Mouse (Mus musculus): ENCODE results near the gene Efhc2. TPM values are rescaled to one million over a fixed set of nuclear protein-coding genes. Genes with fewer than 3 reads are reported as not detected.

Gene Efhc2
- total and polyA plus RNA-seq, 3 experiments: not detected

DNA sequence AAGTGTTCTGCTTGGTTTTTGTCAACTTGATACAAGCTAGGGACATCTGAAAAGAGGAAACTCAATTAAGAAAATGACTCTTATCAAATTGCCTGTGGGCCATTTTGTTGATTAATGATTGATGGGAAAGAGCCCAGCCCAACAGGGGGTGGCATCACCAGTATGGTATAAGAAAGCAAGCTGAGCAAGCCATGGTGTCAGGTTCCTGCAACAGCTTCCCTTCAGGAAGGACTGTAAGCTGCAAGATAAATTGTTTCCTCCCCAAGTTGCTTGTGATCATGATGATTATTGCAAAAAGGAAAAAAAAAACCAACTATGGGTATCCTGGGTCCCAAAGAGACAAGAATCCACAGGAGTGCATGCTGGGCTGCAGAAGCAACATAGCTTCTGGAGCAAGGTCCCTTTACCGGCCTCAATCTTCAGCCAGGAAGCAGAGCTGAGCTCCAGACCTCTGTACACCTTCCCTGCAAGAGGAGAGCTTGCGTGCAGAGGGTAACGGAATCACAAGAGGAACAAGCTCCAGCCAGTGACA lies 18.8 kb downstream of the Efhc2 start:
- Histone ChIP-seq H3K36me3 (ENCODE audit: control insufficient read depth in 1 of 2, insufficient read depth in 2 of 2, low read length in 2 of 2) (no peaks in the 10 kb centered on the region), H3K4me1 (ENCODE audit: control insufficient read depth in 1 of 2, insufficient read depth in 2 of 2, low read length in 2 of 2) (no peaks in the 10 kb centered on the region), H3K27ac (ENCODE audit: control insufficient read depth, low read depth, low read length) (no peak overlapping the region), H3K9ac (ENCODE audit: control insufficient read depth, low read depth, low read length, poor library complexity, severe bottlenecking) (no peak overlapping the region), H3K4me3 (ENCODE audit: control insufficient read depth in 1 of 2, insufficient read depth in 1 of 2, low read depth in 2 of 2, low read length in 2 of 2) (no peak overlapping the region), H3K9me3 (replicated peaks; ENCODE audit: insufficient read depth, low read length) (no peaks in the 10 kb centered on the region), H3K79me2 (ENCODE audit: control insufficient read depth, insufficient read depth, low read length, poor library complexity) (no peaks in the 10 kb centered on the region), H3K27me3 (ENCODE audit: control insufficient read depth in 1 of 2, insufficient read depth in 2 of 2, low read length in 2 of 2) (no peaks in the 10 kb centered on the region)
- no peak for DNase-seq (ENCODE audit: low read depth, low spot score)
- TF ChIP-seq HCFC1 (IDR thresholded peaks at IDR 0.05; ENCODE audit: low read depth, low read length) (no peak), RCOR1 (IDR thresholded peaks at IDR 0.05; ENCODE audit: low read depth, low read length) (no peak), MAX (IDR thresholded peaks at IDR 0.05; ENCODE audit: low read length) (no peak), CTCF (IDR thresholded peaks at IDR 0.05 in 2 of 3, conservative IDR thresholded peaks at IDR 0.05 in 1 of 3; ENCODE audit: control insufficient read depth in 1 of 3, insufficient read depth in 1 of 3, low read depth in 2 of 3, low read length in 3 of 3, poor library complexity in 1 of 3, severe bottlenecking in 1 of 3) (no peak), MEF2A (IDR thresholded peaks at IDR 0.05; ENCODE audit: extremely low read depth, insufficient replicate concordance, low read depth, low read length, poor library complexity, severe bottlenecking) (no peak), MYB (IDR thresholded peaks at IDR 0.05; ENCODE audit: low read depth, low read length) (no peak), POLR2AphosphoS5 (IDR thresholded peaks at IDR 0.05; ENCODE audit: borderline replicate concordance, low read depth, low read length) (no peak), ZC3H11A (IDR thresholded peaks at IDR 0.05; ENCODE audit: low read depth, low read length) (no peak)

GRCm38 (mm10) chrX:17283899-17284298 lies 35.3 kb downstream of the Efhc2 start:
- H3K79me2 ChIP-seq (ENCODE audit: control insufficient read depth, insufficient read depth, low read length, poor library complexity): no peaks in the 10 kb centered on the region
- no peaks in the 10 kb centered on the region for H3K36me3 ChIP-seq (ENCODE audit: control insufficient read depth in 1 of 2, insufficient read depth in 2 of 2, low read length in 2 of 2)
- H3K9ac ChIP-seq (ENCODE audit: control insufficient read depth, low read depth, low read length, poor library complexity, severe bottlenecking): no peak overlapping the region
- no peaks in the 10 kb centered on the region for H3K4me1 ChIP-seq (ENCODE audit: control insufficient read depth in 1 of 2, insufficient read depth in 2 of 2, low read length in 2 of 2)
- H3K9me3 ChIP-seq (replicated peaks; ENCODE audit: insufficient read depth, low read length): no peaks in the 10 kb centered on the region
- no peak for DNase-seq (ENCODE audit: low read depth, low spot score)
- H3K4me3 ChIP-seq (ENCODE audit: control insufficient read depth in 1 of 2, insufficient read depth in 1 of 2, low read depth in 2 of 2, low read length in 2 of 2): no peak overlapping the region
- no peak overlapping the region for H3K27ac ChIP-seq (ENCODE audit: control insufficient read depth, low read depth, low read length)
- TF ChIP-seq JUND (IDR thresholded peaks at IDR 0.05; ENCODE audit: low read depth, low read length) (no peak), ZNF384 (IDR thresholded peaks at IDR 0.05; ENCODE audit: low read depth, low read length) (no peak), CHD2 (IDR thresholded peaks at IDR 0.05; ENCODE audit: low read length) (no peak), USF2 (IDR thresholded peaks at IDR 0.05; ENCODE audit: borderline replicate concordance in 1 of 2, insufficient read depth in 1 of 2, low read depth in 1 of 2, low read length in 2 of 2) (no peak), MEF2A (IDR thresholded peaks at IDR 0.05; ENCODE audit: extremely low read depth, insufficient replicate concordance, low read depth, low read length, poor library complexity, severe bottlenecking) (no peak), CTCF (IDR thresholded peaks at IDR 0.05 in 2 of 3, conservative IDR thresholded peaks at IDR 0.05 in 1 of 3; ENCODE audit: control insufficient read depth in 1 of 3, insufficient read depth in 1 of 3, low read depth in 2 of 3, low read length in 3 of 3, poor library complexity in 1 of 3, severe bottlenecking in 1 of 3) (no peak), ETS1 (IDR thresholded peaks at IDR 0.05; ENCODE audit: low read depth, low read length) (no peak), MAFK (IDR thresholded peaks at IDR 0.05; ENCODE audit: borderline replicate concordance, low read depth, low read length) (no peak), ELF1 (IDR thresholded peaks at IDR 0.05; ENCODE audit: low read depth, low read length) (no peak), MYC (IDR thresholded peaks at IDR 0.05; ENCODE audit: low read depth, low read length) (no peak), BHLHE40 (IDR thresholded peaks at IDR 0.05; ENCODE audit: borderline replicate concordance, low read depth, low read length) (no peak), UBTF (IDR thresholded peaks at IDR 0.05; ENCODE audit: borderline replicate concordance, insufficient read depth, low read depth, low read length) (no peak), TBP (IDR thresholded peaks at IDR 0.05; ENCODE audit: low read depth, low read length) (no peak), TAL1 (IDR thresholded peaks at IDR 0.05; ENCODE audit: low read length) (no peak)
- no peaks in the 10 kb centered on the region for H3K27me3 ChIP-seq (ENCODE audit: control insufficient read depth in 1 of 2, insufficient read depth in 2 of 2, low read length in 2 of 2)

Data from MEL (cell line).